Mouse (Mus musculus): ENCODE data around the gene 4921524J17Rik. TPM values are rescaled to one million over a fixed set of nuclear protein-coding genes. Genes with fewer than 3 reads are reported as not detected.

The 4921524J17Rik gene
- total RNA-seq (2021): 10 to 100 TPM; 17.2 to 17.3 TPM

GRCm38 (mm10) chr8:85432168-85433016, at the start of gene 4921524J17Rik:
Gene 4921524J17Rik (minus strand): TSS chr8:85432833.
- peak; percentile 96 to 99 for DNase-seq (ENCODE audit: extremely low spot score in 1 of 2, low spot score in 2 of 2)
- intact Hi-C loops (cut with DNase I): no loop called here

GRCm38 (mm10) chr8:85482427-85482826, 49.8 kb upstream of the 4921524J17Rik start:
- DNase-seq (ENCODE audit: extremely low spot score in 1 of 2, low spot score in 2 of 2): peak in 1 of 2 experiments; percentile 25
- intact Hi-C loops (cut with DNase I): no loop called here

DNA sequence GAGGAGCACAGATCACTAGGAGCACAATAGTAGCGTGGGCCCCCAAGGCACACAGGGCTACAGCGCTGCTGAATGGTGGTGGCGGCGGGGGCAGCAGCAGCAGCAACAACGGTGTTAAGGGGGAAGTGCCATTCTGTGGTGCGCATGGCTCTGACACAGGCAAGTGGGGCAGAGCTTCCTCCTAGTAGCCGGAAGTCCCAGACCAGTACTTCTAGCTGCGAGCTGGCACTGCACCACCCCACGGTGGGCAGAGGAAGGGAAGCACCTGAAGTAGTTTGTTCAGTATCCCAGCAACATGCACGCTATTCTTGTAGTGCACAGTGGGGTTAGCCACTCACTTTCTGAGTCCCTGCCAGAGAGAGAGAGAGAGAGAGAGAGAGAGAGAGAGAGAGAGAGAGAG, 49.3 kb upstream of the 4921524J17Rik start:
- intact Hi-C loops (cut with DNase I): no loop called here
- peak in 1 of 2 experiments; percentile 57 for DNase-seq (ENCODE audit: extremely low spot score in 1 of 2, low spot score in 2 of 2)

DNA sequence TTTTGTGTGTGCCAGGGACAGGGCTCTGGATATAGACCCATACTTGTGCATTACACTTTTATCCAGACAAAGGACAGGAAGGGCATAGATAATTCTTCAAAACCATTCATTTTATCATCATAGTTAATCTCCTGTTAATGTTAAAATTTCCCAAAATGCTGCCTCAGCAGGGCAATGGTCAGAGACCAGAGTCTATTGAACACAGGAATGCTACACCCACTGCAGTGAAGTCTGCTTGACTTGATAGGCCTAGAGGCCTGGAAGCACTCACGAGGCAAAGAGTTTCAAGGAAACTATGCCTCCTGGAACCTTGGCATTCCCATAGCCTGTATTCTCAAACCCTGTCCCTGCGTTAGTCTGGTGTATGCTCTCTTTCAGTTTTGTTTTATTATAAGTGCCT, 47.1 kb upstream of the 4921524J17Rik start:
- no peak for DNase-seq (ENCODE audit: extremely low spot score in 1 of 2, low spot score in 2 of 2)
- intact Hi-C loops (cut with DNase I): no loop called here

GRCm38 (mm10) chr8:85478397-85478796, 45.8 kb upstream of the 4921524J17Rik start:
- intact Hi-C loops (cut with DNase I): no loop called here
- no peak for DNase-seq (ENCODE audit: extremely low spot score in 1 of 2, low spot score in 2 of 2)

GRCm38 (mm10) chr8:85476970-85477545, 44.4 kb upstream of the 4921524J17Rik start:
- intact Hi-C loops (cut with DNase I): no loop called here

GRCm38 (mm10) chr8:85474924-85475323, 42.3 kb upstream of the 4921524J17Rik start:
- intact Hi-C loops (cut with DNase I): no loop called here
- DNase-seq (ENCODE audit: extremely low spot score in 1 of 2, low spot score in 2 of 2): no peak

More at GRCm38 (mm10) chr8:85476970-85477545, 44.4 kb upstream of the 4921524J17Rik start:
- no peak for DNase-seq (ENCODE audit: extremely low spot score in 1 of 2, low spot score in 2 of 2)

GRCm38 (mm10) chr8:85473246-85473645, 40.6 kb upstream of the 4921524J17Rik start:
- intact Hi-C loops (cut with DNase I): no loop called here
- no peak for DNase-seq (ENCODE audit: extremely low spot score in 1 of 2, low spot score in 2 of 2)

- DNase-seq (ENCODE audit: extremely low spot score in 1 of 2, low spot score in 2 of 2): no peak
- intact Hi-C loops (cut with DNase I): no loop called here
Measured at GRCm38 (mm10) chr8:85472800-85473199, 40.2 kb upstream of the 4921524J17Rik start.

DNA sequence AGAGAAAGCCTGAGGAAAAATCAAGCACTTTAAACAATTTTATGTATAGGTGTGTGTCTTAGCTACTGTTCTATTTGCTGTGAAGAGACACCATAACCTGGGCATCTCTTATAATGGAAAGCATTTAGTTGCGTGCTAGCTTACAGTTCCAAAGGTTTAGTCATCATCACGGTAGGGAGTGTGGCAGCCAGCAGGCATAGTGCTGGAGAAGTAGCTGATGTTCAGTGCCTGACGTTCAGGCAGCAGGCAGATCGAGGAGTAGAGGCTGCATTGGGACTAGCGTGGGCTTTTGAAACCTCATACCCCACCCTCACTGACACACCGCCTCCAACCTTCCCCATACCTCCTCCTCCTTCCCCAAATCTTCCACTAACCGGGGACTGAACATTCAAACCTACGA, 38.1 kb upstream of the 4921524J17Rik start:
- no peak for DNase-seq (ENCODE audit: extremely low spot score in 1 of 2, low spot score in 2 of 2)
- intact Hi-C loops (cut with DNase I): no loop called here

GRCm38 (mm10) chr8:85466056-85466455, 33.4 kb upstream of the 4921524J17Rik start:
- DNase-seq (ENCODE audit: extremely low spot score in 1 of 2, low spot score in 2 of 2): no peak
- intact Hi-C loops (cut with DNase I): no loop called here

- DNase-seq (ENCODE audit: extremely low spot score in 1 of 2, low spot score in 2 of 2): no peak
- intact Hi-C loops (cut with DNase I): no loop called here
Measured at GRCm38 (mm10) chr8:85464316-85464715, 31.7 kb upstream of the 4921524J17Rik start.

DNA sequence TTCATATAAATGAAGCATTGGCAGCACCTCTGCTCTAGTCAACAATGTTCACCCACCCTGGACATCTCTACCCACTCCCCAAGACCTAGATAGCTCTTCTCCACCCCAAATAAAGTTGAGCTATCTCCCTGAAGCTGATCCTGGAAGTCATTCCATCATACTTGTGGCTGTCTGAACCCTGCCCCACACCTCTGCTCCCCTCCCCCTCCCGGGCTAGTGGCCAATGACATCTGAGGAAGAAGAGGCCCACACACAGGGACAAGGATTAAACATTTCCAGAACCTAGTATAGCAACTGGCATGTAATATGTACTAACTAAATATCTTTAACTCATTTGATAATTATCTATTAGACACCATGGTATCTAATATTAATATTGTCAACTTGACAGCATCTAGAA, 29.8 kb upstream of the 4921524J17Rik start:
- peak in 1 of 2 experiments; percentile 33 for DNase-seq (ENCODE audit: extremely low spot score in 1 of 2, low spot score in 2 of 2)
- intact Hi-C loops (cut with DNase I): no loop called here

GRCm38 (mm10) chr8:85461377-85461776, 28.7 kb upstream of the 4921524J17Rik start:
- DNase-seq (ENCODE audit: extremely low spot score in 1 of 2, low spot score in 2 of 2): no peak
- intact Hi-C loops (cut with DNase I): no loop called here

DNA sequence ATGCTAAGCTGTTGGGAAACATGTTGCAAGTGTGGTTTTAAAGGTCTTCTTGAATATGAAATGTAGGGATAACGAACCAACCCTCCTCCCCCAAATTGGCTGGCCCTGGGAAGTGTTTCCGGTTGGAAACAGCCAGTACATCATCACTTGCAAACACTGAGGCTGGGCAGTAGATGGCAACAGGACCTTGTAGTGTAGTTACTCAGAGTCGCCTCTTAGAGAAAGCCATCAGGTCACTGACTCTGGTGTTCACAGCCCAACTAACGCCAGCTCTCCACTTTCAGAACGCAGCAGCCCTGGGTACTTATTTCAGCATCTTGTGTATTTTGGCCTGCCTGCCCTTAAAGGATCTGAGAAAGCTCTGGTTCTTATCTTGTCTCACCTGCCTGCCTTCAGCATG, 28.2 kb upstream of the 4921524J17Rik start:
- no peak for DNase-seq (ENCODE audit: extremely low spot score in 1 of 2, low spot score in 2 of 2)
- intact Hi-C loops (cut with DNase I): no loop called here

DNA sequence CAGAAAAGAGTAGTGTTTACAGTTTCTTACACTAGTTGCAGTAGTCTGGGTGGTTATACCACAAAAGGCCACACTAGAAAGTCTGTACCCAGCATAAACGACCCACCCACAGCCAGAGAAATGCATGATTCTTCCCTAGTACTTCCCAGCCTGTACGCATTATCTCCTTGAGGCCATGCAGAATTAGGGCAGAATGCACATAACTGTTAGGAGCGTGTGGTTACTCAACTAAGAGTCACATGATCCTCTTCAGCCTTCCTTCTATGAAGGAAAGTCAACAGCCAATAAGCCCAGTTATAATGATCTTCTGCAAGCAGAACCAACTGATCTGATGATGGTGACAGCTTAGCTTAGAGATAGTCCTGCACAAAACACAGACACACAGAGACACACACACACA, 26.9 kb upstream of the 4921524J17Rik start:
- no peak for DNase-seq (ENCODE audit: extremely low spot score in 1 of 2, low spot score in 2 of 2)
- intact Hi-C loops (cut with DNase I): loop anchor here (5.0 to 10.0 kb wide), 2 partner anchors 205 to 1128 kb away; no protein-coding TSS in a partner anchor

- DNase-seq (ENCODE audit: extremely low spot score in 1 of 2, low spot score in 2 of 2): peak; percentile 38 to 74
- intact Hi-C loops (cut with DNase I): loop anchor here (2.0 to 10.0 kb wide), 3 partner anchors 70 to 1131 kb away; no protein-coding TSS in a partner anchor
Measured at GRCm38 (mm10) chr8:85456536-85456935, 23.9 kb upstream of the 4921524J17Rik start.

DNA sequence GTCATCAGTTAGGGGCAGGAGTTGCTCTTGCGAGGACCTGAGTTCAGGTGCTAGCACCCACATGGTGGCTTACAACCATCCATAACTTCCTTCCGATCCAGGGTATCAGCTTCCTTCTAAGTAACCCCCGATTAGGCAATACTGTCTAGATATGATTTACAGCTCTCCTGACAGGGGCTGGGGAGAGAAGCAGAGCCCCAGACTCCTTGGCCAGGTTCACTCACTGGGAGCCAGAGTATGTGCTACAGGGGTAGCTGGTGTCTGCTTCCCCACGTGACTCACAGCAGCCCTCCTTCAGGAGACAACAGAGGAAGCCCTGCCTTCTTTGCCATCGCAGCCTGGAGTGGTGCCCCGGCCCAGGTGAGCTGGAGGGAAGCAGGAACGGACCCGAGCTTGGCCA, 22.1 kb upstream of the 4921524J17Rik start:
- DNase-seq (ENCODE audit: extremely low spot score in 1 of 2, low spot score in 2 of 2): no peak
- intact Hi-C loops (cut with DNase I): loop anchor here (5.0 to 10.0 kb wide), 2 partner anchors 210 to 1133 kb away; no protein-coding TSS in a partner anchor

DNA sequence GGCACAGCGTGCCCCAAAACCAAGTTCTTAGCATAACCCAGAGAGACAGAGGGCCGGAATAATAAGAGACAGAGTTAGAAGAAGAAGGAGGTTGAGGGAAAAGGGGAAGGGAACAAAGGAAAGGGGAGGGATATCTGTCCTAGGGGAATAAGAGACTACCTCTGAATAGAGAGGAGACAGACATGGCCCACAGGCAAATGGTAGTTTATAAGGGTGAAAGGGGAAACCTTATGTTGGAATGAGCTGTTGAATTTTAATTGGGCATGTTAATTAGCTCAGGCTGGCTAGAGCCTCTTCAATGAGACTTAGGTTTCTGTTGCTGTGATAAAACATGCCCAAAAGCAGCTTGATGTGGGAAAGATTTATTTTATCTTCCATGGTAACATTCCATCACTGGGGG, 20.6 kb upstream of the 4921524J17Rik start:
- no peak for DNase-seq (ENCODE audit: extremely low spot score in 1 of 2, low spot score in 2 of 2)
- intact Hi-C loops (cut with DNase I): loop anchor here (10.0 kb wide), 1 partner anchor 212 kb away; no protein-coding TSS in a partner anchor

GRCm38 (mm10) chr8:85452328-85452727, 19.7 kb upstream of the 4921524J17Rik start:
- intact Hi-C loops (cut with DNase I): loop anchor here (10.0 kb wide), 1 partner anchor 212 kb away; no protein-coding TSS in a partner anchor
- DNase-seq (ENCODE audit: extremely low spot score in 1 of 2, low spot score in 2 of 2): peak in 1 of 2 experiments; percentile 55

Data from left cerebral cortex, postnatal 10 days (tissue).